Mouse (Mus musculus): ENCODE measurements around the gene Celf2.
"Not testable (repeated sequence)": the region's sequence is repeated elsewhere in the genome, so short reads cannot be mapped to it uniquely, and the experiment has no call there.

The Celf2 gene

DNA sequence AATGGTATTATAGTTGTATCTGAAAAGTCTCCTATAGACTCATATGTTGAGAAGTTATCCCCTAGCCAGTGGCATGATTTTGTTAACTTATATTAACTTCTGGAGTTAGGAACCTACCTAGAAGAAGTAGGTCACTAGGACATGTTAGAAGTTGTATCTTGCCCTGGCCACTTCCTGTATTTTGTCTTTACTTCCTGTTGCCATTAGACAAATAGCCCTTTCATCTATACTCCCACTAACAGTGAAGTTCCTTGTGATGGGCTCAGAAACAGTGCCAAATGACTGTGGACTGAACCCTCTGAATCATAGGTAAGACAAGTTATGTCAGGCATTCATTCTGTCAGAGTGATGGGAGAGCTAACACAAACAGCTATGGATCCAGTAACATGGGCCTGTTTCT is 926.7 kb downstream of the Celf2 start:
- DNase-seq: no peak

DNA sequence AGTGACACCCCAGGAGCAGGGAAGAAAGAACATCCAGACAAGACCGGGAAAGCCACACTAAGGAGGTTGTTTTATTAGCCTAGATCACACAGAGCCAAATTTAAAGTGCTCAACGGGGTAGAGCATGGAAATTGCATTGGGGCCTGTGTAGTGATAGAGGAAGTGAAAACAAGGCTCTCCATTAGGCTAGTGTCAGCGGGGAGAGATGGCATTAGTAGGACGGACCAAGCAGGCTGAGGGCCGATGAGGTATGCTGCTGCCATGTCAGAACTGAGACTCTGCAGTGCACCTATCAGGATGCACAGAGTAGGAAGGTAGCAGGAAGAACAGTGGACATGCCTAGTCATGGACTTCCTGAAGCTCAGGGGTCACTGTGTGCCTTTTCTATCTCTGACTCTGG is 929.3 kb downstream of the Celf2 start:
- no peak for DNase-seq

DNA sequence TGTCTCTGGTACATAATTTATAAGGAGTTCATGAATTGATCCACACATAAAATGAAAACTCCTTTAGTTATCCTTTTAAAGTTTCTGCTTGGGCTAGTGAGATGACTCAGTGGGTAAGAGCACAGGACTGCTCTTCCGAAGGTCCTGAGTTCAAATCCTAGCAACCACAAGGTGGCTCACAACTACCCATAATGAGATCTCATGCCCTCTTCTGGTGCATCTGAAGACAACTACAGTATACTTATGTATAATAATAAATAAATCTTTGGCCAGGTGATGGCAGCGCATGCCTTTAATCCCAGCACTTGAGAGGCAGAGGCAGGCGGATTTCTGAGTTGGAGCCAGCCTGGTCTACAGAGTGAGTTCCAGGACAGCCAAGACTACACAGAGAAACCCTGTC is 934.0 kb downstream of the Celf2 start:
- DNase-seq: not testable (repeated sequence)

DNA sequence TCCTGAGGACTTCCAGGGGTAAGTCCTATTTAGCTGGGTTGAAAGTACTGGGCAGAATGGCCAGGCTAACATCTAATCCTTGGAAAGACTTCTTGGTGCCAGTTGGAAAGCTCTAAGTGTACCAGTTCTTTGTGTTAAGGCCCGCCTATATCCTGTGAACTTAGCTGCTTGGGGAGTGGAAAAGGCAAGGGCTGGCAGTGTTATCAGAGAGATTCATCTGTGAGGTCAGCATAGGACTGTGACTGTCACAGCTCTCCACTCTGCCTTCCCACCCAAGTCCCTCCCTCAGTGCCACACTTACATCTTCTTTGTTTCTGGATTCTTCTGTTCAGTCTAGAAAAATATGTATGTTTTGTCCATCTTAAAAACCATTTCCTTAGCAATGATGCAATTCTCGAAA is 935.7 kb downstream of the Celf2 start:
- no peak for DNase-seq

DNA sequence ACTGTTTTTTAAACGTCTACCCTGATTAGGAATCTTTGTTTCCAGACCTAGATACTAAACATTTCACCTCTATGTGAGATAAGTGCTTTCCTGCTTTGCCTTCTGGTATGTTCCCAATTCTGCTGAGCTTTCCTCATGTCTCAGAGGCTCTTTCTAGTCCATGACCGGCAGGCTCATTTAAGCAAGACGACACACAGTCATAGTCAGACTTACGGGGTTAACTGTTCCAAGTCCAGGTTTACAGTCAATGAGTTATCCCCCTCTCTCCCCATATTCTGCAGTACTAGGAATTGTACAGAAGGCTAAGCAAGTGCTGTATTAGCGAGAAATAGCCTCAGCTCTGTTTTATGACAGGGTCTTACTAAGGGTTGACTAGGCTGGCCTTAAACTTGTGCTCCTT is 936.4 kb downstream of the Celf2 start:
- DNase-seq: no peak

DNA sequence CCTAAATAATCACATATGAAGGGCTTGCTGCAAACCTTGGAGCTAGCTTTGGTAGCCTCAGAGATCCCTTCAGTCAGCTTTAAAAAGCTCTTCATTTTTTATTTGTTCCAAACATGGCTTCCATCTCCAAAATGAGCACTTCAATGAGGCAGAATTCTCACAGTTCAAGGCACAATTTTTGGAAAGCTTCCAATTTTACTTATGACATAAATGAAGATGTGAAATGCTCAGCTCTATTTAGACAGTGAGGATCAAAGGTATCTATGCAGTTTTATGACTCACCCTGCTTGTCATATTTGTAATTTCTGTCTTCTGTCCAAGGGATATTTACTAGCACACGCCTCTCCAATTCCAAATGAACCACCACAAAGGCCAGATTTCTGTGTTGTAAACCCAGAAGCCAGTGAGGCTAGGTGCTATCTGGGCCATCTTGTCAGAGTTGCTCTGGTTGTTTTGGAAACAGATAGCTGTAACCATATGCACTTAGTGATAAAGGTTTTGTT is 940.3 kb downstream of the Celf2 start:
- DNase-seq: no peak

DNA sequence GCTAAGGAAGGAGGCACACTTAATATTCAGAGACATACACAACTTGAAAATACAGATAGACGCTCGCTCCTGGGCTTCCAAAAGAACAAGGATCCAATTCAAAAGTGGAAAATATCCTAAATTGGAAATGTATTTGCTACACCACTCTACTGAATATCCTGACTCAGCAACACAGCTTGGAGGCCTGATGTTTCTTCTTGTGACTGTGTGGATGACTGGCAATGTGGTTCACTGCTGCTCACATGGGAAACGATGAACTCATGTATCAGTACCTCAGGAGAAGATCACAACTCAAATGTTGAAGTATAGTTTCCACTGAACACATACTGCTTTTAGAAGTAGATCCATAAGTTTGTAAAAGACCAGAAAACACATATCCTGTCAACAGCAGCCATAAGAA is 944.2 kb downstream of the Celf2 start:
- DNase-seq: no peak

DNA sequence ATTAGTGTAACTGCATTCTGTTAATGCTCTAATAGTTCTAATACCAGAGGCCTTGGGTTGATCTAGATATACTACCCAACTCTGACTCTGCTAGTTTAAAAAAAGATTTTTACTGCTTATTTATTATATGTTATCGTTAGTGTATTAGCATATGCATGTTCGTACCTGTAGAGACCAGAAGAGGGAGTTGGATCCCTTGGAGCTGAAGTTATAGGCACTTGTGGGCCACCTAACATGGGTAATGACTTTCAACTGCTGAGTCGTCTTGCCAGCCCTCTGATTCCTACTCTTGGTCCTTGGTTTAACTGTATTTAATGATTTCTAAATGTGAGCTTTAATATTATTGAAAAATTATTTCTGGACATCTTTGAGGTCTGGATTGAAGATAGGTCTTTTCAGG is 948.0 kb downstream of the Celf2 start:
- no peak for DNase-seq

DNA sequence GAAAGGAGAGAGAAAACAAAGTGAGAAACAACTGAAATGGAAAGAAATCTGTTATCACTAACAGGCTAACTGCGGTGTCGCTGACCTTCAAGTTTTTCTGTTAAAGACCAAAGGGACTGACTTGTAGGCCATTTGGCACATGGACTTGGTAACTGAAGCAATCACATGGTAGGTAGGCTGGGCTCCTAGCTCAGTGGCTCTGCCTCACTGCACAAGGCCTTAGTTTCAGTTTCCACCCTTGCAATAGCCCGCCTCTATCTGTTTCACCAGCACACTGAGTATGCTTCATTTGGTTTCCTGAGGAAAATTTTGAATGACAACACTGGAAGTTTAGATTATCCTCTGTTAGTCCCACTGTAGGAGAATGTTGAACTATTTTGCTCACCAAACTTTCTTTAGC is 948.6 kb downstream of the Celf2 start:
- DNase-seq: no peak

DNA sequence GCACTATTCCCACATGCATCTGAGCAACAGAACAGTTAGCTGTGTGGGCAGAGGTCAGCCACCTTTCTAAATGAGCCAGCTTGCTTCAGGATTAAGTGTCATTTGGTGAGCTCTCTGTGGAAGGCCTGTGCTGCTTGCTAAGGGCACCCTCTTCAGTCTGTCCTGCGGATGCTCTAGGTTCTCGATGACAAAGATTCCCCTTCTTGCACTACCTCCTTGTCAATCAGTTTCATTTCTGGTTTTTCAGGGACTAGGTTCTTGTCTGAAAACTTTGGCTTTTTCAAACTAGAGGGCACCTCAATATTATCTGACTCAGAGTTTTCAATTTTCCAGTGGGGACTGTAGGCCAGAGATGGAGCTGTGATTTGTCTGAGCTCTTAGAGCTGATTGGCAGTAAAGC is 949.8 kb downstream of the Celf2 start:
- no peak for DNase-seq

DNA sequence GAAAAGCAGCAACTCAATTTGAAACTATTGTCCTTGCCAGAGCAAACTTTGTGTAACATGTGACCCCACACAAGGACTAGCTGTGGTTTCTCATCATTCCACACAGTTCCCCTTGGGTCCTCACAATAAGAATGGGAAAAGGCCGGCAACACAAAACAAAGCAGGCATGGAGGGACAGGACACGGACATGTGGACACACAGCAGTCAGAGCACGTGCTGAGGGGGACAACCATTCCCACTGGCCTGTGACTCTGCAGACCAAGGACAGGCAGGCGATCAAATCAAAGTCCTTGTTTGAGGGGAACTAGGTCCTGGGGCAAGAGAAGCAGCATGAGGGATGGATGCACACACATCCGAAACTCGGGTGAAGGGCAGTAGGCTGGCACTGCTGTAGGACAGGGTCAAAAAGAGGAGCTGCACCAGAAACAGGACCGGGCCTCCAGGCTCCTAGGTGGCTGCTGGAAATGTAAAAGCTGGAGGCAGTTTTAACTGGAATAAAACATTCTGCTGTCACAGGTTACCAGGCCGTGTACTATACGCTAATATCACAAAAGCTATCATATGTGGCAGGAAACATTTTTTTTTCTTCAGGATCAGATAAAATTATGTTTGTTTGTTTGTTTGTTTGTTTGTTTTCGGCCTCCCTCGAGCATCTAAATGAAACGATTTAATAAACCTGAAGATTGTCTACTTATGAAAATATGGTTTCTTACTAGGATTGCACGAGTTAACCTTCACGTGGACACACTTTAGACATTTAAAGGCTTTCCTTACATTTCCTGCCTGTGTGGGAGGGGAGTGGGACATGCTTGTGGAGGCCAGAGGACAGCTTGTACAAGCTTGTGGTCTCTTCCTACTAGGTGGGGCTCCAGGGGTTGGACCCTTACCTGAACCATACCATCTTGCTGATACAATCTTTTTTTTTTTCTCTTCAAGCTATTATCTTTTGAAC is 950.8 kb downstream of the Celf2 start:
- DNase-seq: no peak

DNA sequence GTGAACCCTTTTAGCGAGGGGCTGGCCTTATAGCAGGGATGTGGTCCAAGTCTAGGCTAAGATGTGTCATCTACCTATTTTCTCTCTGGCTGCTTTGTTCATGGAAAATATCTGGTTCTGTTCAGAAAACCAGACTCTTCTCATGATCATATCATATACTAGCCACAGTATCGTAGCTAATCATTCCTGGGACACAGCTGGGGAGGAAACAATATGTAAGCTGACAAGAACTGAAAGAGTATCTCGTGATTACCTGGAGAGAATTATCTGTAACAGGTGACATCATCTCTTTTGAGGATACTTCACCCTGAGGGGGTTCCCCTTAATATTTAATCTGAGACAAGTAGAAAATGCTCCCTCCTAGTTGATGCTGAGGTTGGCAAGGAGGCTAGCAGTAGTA is 951.6 kb downstream of the Celf2 start:
- DNase-seq: no peak

DNA sequence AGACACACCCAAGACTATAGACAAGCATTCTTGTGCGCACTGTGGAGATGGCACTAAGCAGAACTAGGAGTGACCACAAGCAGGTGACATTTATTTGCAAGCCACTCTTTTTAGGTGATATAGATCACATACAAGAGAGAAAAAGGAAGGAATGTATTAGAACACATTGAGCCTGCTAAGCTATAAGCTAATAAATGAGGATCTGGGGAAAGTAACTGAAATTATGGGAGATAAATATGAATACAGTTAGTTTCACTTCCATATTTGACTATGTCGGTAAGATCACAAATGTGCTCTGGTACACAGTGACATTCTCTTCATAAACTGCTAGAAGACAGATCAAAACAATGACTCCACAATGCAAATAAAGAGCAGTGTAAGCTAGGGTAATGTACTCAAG is 952.5 kb downstream of the Celf2 start:
- no peak for DNase-seq

DNA sequence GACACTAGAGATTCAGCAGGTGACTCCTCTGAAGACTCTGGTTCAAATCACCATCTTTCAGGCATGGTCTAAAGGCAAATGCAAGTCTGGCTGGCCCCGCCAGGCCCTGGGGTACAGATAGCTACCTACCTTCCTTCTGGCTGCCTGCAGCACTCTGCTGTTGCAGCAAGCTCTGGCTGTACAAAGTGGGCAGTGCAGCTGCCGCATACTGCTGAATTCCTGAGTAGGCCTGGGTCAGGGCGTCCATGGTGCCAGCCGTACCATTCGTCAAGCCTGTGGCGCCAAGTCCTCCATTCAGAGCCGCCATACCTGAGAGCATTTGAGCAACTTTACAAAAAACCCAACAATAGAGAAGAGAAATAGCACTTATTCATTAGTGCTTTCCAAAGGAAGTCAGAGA is 955.7 kb downstream of the Celf2 start:
- no peak for DNase-seq

DNA sequence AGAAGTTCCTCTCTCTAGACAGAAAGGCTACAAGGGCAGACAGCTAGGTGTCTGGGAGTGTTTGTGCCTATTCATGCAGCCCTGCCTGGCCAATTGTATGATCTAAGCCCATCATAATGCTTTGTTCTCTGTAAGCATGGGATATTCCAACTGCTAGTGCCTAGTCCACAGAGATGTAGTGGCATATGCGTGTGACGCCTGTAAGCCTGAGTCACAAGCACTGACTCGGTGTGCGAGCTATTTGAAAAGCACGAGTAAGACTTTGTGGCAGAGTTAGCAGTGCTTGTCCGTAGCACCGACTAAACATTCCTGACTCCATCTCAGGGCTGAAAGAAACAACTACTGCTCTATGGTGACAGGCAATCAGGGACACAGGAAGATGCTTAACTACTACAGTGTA is 960.1 kb downstream of the Celf2 start:
- DNase-seq: no peak

DNA sequence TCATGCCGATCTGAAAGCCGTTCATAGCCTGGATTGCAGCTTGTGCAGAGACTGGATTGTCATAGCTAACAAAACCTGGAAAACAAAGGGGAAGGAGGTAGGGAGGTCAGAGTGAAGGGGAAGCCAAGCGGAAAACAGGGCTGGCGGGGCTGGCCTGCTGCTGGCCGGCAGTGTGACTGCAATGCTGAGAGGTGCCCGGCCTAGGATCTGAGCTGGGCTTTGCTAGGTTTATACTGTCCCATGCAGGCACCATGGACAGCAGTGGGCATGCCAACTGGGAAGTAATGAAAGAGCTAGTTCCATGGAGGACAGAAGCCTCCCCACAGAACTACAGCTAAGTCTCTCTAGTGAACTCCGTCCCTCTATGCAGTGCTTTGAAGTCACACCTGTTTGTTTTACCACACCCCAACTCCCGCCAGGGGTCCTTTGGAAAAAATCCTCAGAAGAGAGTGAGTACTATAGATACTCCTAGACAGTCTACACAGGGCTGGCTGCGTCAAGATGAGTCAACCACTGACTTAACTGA is 962.2 kb downstream of the Celf2 start:
- DNase-seq: peak; percentile 21

DNA sequence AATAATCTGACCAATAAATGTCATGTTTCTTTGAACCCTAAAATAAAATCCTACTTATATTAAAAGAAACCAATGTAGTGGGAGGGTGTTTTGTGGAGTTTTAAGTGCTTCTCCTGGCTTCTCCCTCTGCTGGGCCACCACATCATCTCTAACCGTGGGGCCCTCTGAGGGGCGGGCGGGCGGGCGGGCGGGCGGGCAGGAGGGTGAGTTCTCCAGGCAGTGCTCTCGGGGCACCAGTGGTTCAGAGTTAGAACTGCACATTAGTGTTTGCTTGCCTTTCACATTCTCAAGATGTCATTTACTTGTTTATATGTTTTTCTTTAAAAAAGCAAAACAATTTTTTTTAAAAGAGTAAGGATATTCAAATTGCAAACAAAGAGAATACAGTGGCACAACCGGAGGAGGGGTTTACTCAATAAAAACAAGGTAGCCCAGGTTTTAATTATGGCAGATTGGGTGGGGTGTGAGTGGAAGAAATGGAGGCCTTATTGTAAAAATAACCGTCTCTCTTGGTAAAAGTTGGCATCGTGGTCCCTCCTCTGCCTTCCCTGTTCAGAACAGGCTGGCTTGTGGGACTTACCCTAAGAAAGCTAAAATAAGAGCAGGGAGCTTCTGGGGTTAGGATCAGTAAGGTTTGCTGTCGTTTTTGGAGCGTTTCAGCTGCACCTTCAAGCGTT is 962.8 kb downstream of the Celf2 start:
- no peak for DNase-seq

DNA sequence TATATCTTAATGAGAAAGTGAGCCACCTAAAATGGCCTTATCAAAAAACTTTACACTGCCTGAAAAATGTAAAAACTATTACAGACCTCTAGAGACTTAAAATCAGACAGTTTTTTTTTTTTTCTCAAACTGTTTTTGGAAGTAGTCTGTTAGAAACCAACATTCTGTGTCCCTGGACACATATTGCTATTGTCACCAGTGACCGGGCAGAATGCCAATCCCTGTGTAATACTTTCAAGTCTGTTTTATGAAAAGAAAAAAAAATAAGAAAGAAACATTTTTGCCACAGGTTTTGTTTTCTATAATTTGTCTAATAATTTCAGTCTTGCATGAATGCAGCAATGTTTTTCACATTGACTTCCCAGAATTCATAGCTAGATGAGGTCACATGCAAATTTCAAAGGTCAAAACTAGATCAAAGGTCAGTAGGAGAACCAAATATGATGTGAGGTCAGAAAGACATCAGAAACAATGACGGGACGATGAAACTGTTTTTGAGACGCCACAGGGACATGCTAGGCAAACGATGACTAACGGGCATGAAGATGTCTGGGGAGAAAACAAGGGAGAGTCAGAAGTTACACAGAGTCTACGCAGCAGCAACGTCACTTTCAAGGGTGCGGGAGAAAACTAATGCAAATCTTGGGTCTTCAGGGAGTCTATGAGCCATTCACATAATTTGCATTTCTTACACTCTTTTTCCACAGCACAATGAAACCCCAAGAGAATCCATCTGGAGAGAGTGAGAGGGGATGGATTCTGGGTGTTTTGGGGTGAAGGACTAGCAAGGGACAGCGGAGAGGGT is 964.0 kb downstream of the Celf2 start:
- no peak for DNase-seq

DNA sequence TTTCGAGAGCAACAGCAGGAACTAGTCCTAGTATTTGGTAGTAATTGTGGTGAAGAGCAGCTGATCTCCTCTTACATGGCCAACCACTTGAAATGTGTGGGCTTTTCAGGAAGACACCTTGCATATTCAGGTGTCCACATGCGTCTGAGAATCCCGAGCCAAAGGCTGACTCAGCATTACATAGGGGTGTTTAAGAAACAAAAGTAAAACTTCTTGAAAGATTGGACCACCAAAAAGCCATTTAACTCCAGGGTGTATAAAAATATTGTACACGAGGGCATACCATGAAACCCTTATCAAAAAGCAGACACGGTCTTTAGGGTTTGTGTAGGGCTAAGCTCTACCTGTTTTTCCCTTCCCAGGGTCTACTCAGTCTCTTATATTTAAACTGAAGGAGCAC is 965.7 kb downstream of the Celf2 start:
- no peak for DNase-seq

DNA sequence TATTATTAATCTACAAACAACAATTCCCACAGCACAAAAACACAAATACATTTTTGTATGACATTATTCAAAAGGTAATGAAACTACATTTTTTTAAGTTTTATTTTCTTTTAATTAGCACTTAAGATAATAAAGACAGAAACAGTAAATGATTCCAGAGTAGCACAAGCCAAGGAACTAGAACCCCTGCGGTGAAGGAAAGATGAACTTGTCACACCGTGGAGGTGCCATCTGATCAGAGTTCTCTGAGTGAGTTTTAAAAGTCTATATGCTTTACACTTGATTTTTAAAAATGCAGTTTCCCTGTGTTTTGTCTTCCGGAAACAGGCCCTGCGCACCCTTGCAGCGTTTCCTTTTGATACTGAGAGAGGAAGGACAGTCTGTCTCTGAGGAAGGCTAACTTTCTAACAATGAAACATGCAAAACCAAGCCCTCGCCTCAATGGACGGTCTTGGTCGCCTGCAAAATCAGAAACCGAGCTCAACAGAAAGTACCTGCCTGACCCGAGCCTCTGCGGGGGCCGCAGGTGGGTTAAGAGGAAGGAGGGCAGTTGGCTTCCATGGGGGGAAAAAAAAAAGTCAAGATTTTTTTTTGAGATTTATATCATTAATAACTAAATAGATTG is 966.7 kb downstream of the Celf2 start:
- DNase-seq: no peak

DNA sequence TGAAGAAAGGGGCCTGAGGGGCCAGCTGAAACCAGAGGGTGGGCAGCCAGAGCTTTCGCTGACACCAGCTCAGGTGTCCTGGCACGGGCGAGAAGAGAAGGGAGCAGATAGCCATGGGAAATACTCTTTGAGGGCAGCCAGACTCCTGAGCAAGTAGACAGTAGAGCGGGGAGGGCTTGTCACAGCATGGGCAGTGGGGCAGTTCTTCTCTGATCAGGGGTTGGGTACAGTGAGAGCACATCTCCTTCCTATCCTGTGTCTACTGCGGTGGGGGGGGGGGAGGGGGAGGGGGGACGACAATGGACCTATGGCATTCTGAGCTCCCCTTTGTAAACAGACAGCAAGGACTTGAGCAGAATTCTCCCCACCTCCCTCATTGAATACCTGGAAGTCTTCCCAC is 968.5 kb downstream of the Celf2 start:
- no peak for DNase-seq

DNA sequence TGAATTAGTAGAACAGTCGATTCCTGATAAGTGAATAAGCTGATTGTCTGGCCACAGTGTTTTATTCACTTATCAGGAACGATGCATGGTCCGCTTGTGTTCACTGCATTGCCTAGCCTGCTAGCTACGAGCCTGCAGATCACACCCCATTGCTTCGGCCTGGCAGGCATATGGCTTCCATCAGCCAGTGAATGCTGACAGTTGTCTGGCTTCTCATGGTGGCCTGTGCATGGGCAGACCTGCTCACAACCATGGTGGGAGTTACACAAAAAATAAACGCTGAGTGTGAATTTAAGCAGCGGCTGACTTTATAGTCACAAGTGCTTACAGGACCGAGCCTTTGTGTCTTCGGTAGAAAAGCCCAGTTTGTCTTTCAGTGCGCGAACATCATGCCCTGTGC is 969.3 kb downstream of the Celf2 start:
- no peak for DNase-seq

DNA sequence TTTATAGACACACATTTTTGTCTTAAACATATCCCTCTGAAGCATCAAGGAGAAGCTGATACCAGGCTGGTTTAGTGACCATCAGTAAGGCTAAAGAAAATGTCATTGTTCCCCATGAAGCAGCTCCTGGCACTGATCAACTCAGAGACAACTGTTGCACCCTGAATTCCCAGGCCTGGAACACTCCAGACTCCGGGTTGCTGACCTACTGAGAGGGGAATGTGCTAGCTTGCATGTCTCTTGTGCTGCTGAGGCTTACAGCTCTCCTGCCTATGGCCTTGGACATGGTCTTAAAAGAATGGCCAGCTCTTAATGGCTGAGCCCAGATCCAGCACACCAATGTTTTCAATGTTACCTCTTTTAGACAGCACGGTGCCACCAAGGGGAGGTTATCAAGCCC is 970.9 kb downstream of the Celf2 start:
- no peak for DNase-seq
